Mouse (Mus musculus): ENCODE results near the gene Snapc2. TPM values are rescaled to one million over a fixed set of nuclear protein-coding genes. Genes with fewer than 3 reads are reported as not detected.

Snapc2 gene
- 10 to 100 TPM in 1 of 2 experiments, 1 to 10 TPM in 1; 8.8 to 14.5 TPM for total RNA-seq (2023)

DNA sequence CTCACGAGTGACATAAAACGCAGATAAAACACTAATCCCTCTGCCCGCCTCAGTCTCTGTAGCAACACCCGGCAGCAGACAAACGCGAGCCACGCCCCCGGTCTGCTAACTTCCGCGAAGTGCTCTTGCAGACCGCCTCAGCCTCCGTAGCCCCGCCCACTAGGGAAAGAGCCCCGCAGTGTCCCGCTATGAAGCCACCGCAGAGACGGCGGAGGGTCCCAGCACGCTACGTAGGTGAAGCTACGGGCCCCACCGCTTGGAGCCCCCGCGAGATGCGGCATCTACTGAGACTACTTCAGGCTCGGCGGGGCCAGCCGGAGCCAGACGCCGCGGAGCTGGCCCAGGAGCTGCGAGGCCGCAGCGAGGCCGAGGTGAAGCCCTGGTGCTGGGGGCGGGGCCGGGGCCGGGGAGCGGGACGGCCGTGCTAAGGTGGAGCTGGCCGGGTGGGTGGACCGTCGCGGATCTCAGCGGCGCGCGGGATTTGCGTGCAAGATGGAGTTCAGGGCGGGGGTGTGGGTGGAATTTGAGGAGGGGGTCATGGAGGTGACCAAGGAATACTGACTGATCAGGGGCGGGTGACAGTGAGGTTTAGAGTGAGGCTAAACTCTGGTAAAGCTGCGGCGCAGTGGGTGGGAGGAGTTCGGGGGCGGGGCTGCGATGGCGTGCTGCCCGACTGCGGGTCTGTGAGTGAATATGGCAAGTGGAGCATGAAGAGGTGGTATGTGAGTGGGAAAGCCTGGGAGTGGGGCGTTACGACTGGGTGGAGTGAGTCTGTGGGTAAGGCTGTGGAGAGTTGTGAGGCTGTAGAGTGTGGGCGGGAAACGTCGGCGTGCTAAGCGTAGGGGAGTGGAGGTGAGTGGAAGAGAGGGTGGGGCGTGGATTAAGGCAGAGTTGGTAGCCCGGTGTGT lies at the start of gene Snapc2:
Gene Snapc2, plus strand, starts transcription at position 147 of the 908 bp plus-strand sequence.

GRCm38 (mm10) chr8:4216791-4217621 lies 35.9 kb upstream of the Snapc2 start, which contains the start of gene Prr36:
Prr36 (minus strand) TSS chr8:4217459.

GRCm38 (mm10) chr8:4226739-4227347 lies 26.0 kb upstream of the Snapc2 start, which contains the start of gene Lrrc8e:
Lrrc8e (plus strand) TSS chr8:4226827.

DNA sequence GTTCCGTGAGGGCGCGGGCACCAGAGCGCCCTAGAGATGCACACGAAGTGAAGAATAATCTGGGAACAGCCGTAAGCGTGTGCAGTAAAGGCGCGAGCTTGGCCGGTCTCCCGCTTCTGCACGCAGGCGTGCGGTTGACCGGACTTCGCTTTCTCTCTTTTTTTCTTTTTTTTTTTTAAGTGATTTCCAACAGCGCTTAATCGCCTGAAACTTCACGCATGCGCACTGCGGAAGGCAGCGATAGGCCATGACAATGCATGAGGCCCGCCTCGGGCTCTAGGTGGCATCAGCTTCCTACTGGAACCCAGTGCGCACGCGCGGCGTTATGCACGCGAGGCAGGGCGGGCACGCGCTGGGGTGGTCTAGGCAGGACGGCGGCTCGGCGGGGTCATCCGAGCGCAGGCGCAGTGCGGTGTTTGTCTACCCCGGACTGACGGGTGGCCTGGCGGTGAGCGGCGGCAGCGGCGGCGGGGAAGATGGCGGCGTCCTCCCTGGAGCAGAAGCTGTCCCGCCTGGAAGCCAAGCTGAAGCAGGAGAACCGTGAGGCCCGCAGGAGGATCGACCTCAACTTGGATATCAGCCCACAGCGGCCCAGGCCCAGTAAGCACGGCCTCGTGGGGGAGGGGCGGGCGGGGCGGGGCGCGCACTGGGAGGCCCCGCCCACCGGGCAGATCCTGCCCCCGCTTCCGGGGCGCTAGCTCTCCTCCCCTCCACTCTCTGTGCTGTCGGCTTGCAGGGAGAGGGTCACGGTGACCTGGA lies 14.3 kb upstream of the Snapc2 start, which contains the start of the genes Map2k7 and Gm49320:
Gene Map2k7, plus strand, starts transcription at position 307 of the 759 bp plus-strand sequence.
Gene Gm49320, plus strand, starts transcription at position 432 of the 759 bp plus-strand sequence.

DNA sequence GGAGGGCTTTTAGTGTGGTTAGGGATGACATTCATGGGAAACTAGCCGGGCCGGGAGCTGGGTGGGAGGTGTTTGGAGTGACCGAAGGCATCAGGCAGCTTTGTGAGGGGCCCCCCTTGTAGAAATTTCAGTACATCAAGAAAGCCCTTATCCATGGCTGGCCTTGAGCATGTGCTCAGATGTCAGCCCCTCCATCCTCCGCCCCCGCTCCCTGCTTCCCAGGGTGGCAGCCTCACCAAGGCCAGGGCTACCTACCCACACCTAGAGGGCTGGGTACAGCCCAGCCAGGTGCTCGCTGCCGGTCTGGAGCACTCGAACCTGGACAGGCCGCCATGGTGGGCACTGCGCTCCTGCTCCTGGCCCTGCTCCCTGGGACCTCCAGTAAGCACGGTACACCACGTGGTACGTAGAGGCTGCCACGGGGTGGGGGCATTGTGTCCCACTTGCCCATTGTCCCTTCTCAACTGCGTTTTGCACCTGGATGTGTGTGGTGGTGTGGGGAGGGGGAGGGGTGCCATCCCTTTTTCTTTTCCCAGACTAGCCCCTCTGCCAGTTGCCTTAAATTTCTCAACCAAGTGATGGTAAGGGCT lies 4.8 kb upstream of the Snapc2 start, which contains the start of gene Tgfbr3l:
Gene Tgfbr3l, plus strand, starts transcription at position 264 of the 590 bp plus-strand sequence.

DNA sequence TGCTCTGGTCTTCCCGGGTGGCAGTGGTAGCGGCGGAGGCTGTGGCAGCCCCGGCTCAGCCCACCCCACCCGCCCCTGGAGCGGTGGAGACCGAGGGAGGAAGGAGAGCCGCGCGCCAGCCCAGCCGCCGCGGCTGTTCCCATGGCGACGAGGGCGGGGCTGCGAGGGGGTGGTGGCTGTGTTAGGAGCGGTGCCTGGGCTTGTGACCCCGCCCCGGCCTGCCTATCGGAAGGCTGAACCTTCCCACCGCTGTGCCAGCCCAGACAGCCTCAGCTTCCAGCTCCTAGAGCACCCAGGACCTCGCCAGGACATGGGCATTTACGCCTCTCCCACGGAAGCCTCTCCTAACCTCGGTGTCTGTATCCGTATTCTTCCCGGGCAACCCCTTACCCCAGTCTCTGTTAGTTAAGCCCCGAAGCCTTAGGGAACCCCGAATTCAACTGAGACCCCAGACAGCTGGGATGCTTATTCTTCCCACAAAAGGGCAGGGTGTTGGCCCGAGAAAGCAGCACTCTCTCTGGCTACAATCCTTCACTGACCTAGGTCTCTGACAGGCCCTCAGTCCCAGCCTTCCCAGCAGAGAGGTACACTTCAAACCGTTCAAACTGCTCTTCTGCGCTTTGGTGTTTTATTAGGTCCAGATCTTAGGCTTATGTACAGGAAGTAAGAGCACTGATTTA lies 6.4 kb downstream of the Snapc2 start, which contains the start of gene Ctxn1:
Gene Ctxn1, minus strand, starts transcription at position 150 of the 680 bp plus-strand sequence.

GRCm38 (mm10) chr8:4275275-4276110 lies 22.6 kb downstream of the Snapc2 start, which contains the start of gene Timm44:
Timm44 (minus strand) TSS chr8:4275913.

Other genes starting within 250 kb of the Snapc2 start
- not detected for gene Cd209f, start 147.2 kb upstream of the Snapc2 start, total RNA-seq (2023)
- not detected for gene Cd209g, start 119.0 kb upstream of the Snapc2 start, total RNA-seq (2023)
- gene Evi5l, start 86.5 kb upstream of the Snapc2 start, total RNA-seq (2023) = 1 to 10 TPM; 9.8 TPM
- not detected for gene Prr36, start 35.6 kb upstream of the Snapc2 start, total RNA-seq (2023)
- gene Lrrc8e, start 26.3 kb upstream of the Snapc2 start, total RNA-seq (2023) = not detected
- 10 to 100 TPM; 76.0 to 85.7 TPM for gene Map2k7, start 14.3 kb upstream of the Snapc2 start, total RNA-seq (2023)
- gene Gm49320, start 14.2 kb upstream of the Snapc2 start, total RNA-seq (2023) = not detected
- gene Tgfbr3l, start 4.9 kb upstream of the Snapc2 start, total RNA-seq (2023) = 10 to 100 TPM in 1 of 2 experiments, 1 to 10 TPM in 1; 8.3 to 10.2 TPM
- gene Ctxn1, start 6.2 kb downstream of the Snapc2 start, total RNA-seq (2023) = 1 to 10 TPM in 1 of 2 experiments, under 1 TPM in 1; 0.94 to 1.2 TPM
- 10 to 100 TPM; 52.5 to 54.7 TPM for gene Timm44, start 22.8 kb downstream of the Snapc2 start, total RNA-seq (2023)
- 10 to 100 TPM; 20.0 to 23.1 TPM for gene Ccl25, start 72.1 kb downstream of the Snapc2 start, total RNA-seq (2023)
- gene Elavl1, start 72.3 kb downstream of the Snapc2 start, total RNA-seq (2023) = 10 to 100 TPM; 77.6 to 84.8 TPM
- 10 to 100 TPM; 10.1 to 15.6 TPM for gene Cers4, start 239.9 kb downstream of the Snapc2 start, total RNA-seq (2023)

Measured in monocyte, adult 59 days (primary cell).